Mouse (Mus musculus) liver, embryonic 11.5 days (tissue): ENCODE results near the gene Bex1. TPM values are rescaled to one million over a fixed set of nuclear protein-coding genes. Genes with fewer than 3 reads are reported as not detected.
"Not testable (repeated sequence)": the region's sequence is repeated elsewhere in the genome, so short reads cannot be mapped to it uniquely, and the experiment has no call there.

ENCODE experiments used
- ATAC-seq: fragments of 200-750 bp; cut with Nextera tagmentation; replicated peaks from 2 replicates; pipeline ENCODE4 v1.8.0; 2017; ENCODE audit warnings: moderate number of reproducible peaks, mild to moderate bottlenecking, moderate TSS enrichment, moderate library complexity; ENCODE audit not compliant: low FRiP score
- DNase-seq: peaks from one replicate; pipeline ENCODE4 v3.0.0-alpha.2; 2017; ENCODE audit warnings: low spot score
- H3K27ac ChIP-seq: fragments of 300-500 bp; sonication (generic); 2 replicates; pipeline ENCODE4 v1.5.1; 2014; ENCODE audit warnings: mild to moderate bottlenecking, low read depth, low read length, control low read depth
- H3K27me3 ChIP-seq: fragments of 300-500 bp; sonication (generic); replicated peaks from 2 replicates; pipeline ENCODE4 v1.6.1; 2014; ENCODE audit warnings: low read length, mixed read lengths; ENCODE audit not compliant: control insufficient read depth, insufficient read depth
- H3K36me3 ChIP-seq: fragments of 300-500 bp; sonication (generic); 2 replicates; pipeline ENCODE4 v1.6.1; 2014; ENCODE audit warnings: mild to moderate bottlenecking, low read length, moderate library complexity, mixed read lengths; ENCODE audit not compliant: control insufficient read depth, insufficient read depth
- H3K4me1 ChIP-seq: fragments of 300-500 bp; sonication (generic); replicated peaks from 2 replicates; pipeline ENCODE4 v1.6.1; 2014; ENCODE audit warnings: low read length, mixed read lengths; ENCODE audit not compliant: control insufficient read depth, insufficient read depth
- H3K4me2 ChIP-seq: fragments of 300-500 bp; sonication (generic); 2 replicates; pipeline ENCODE4 v1.6.1; 2014; ENCODE audit warnings: mild to moderate bottlenecking, control low read depth, moderate library complexity
- H3K4me3 ChIP-seq: fragments of 300-500 bp; sonication (generic); 2 replicates; pipeline ENCODE4 v1.5.1; 2014; ENCODE audit warnings: low read depth, low read length, control low read depth
- H3K9ac ChIP-seq: fragments of 300-500 bp; sonication (generic); 2 replicates; pipeline ENCODE4 v1.6.1; 2014; ENCODE audit warnings: low read depth, low read length, control low read depth
- H3K9me3 ChIP-seq: fragments of 300-500 bp; sonication (generic); 2 replicates; pipeline ENCODE4 v1.6.1; 2016; ENCODE audit warnings: low read length, inconsistent platforms, mixed read lengths; ENCODE audit not compliant: control insufficient read depth
- WGBS: fragments of 180-500 bp; shearing (Covaris S2); extraction: QIAGEN DNeasy Blood & Tissue Kit; methylation state at CpG from one replicate; pipeline ENCODE4 v1.1.7; 2014; 5-methylcytosine and 5-hydroxymethylcytosine counted together
- polyA plus RNA-seq: library from polyadenylated mRNA; unstranded; fragments of >200 nt; fragmentation: Nextera tagmentation; extraction: Ambion mirVana; gene quantifications from 2 replicates; pipeline ENCODE4 v1.2.1, GENCODE M21; 2014

The Bex1 gene
- 195 and 210 TPM in 2 replicates for polyA plus RNA-seq

DNA sequence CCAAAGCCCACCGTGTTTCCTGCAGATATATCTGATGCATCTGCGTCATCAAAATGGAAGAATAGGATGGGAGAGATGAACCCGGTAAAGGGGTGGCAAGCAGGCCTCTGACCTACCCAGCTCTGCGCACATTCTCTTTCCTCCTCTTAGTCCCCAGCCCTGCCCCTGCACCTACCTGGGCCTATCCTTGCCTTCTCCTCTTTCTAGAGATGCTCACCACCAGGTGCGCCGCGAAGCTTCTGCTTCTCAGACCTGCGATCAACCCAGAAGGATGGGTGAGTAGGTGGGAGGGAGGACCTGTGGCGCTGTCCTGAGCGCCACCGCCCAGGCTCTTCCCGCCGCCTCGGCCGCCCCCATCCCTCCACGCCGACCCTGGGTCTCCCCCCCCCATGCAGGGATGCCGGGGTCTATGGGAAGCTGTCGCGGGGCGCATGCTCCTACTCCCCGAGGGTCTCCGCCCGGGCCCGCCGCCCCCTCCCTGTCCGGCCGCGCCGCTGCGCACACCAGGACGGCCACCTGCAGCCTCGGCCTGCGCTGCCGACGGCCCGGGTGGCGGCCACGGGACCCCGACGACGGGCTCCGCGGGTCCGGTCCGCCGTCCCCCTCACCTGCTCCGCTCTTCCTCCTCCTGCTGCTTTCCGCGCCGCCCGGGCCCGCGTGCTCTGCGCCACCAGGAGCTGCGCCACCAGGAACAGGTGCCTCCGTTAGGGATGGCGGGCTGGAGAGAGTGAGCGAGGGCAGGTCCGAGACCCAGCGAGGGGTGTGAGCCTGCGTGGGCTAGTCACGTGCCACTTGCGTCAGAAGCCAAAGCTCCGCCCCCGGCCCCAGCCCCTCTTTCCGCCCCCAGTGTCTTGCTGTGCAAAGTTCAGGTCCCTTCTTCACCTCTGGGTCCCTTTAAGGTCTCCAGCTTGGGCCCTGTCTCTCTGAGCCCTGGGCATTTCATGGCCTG, at the start of gene Bex1, which contains the start of gene Tceal7:
TSS of gene Bex1 (minus strand) at position 785 of the 949 bp plus-strand sequence.
TSS of gene Tceal7 (plus strand) at position 51 of the 949 bp plus-strand sequence.
- 34% methylated on average over 12 of the region's 67 CpGs for WGBS
- peak within 1 kb of the TSS; percentile 38 for H3K4me3 ChIP-seq
- not testable (repeated sequence) for H3K36me3 ChIP-seq, H3K4me1 ChIP-seq, H3K27ac ChIP-seq, H3K27me3 ChIP-seq, H3K9ac ChIP-seq, DNase-seq, H3K9me3 ChIP-seq
- peak within 1 kb of the TSS; percentile 44 for H3K4me2 ChIP-seq
- ATAC-seq, result peak; percentile 85

DNA sequence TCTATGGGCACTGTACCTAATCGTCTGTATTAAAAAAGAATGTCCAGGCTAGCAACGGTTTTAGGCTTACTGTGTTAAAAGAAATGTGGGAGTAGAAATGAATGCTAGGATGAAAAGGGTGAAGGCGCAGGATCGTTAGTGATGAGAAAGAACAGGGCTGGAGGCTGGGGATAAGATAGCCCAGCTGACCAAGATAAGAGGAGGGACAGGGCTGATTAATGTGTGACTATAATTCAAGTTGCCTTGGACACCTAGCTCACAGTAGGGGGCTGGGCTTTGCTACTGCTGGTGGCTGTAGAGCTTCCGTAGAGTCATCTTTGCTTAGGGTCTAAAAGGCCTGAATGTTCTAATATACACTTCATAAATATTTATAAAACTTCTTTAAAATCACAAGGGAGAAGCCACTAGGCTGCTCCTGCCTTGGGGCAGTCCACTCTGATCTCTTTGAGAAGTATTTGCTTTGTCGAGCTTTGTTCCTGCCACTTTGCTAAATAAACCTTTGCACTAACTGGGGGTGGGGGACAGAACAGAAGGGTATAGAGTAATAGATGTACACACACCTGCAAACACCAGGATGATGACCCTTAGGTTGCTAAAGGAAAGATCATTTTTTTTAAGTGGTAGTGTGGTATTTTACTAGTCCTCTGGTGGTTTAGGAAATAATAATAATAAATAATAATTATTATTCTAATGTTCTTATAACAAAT, 36.9 kb upstream of the Bex1 start:
- DNase-seq, result no peak
- H3K9ac ChIP-seq, result no peak overlapping the region
- ATAC-seq, result peak; percentile 90
- no peaks in the 10 kb centered on the region; the same call in 1 of the 2 replicates for H3K36me3 ChIP-seq
- H3K27me3 ChIP-seq, result no peaks in the 10 kb centered on the region
- H3K4me2 ChIP-seq, result peak overlapping the region; percentile 22; the same call in 1 of the 2 replicates
- no peak overlapping the region for H3K27ac ChIP-seq
- H3K4me3 ChIP-seq, result no peak overlapping the region
- H3K9me3 ChIP-seq, result no peaks in the 10 kb centered on the region
- WGBS, result 41% methylated on average over 6 of the region's 6 CpGs
- H3K4me1 ChIP-seq, result peaks cover 4% of the 10 kb centered on the region; the same call in 1 of the 2 replicates

- Histone ChIP-seq H3K9me3 (no peaks in the 10 kb centered on the region), H3K27me3 (no peaks in the 10 kb centered on the region), H3K4me2 (no peak overlapping the region), H3K27ac (no peak overlapping the region), H3K36me3 (no peaks in the 10 kb centered on the region; the same call in 1 of the 2 replicates), H3K9ac (no peak overlapping the region), H3K4me1 (peaks cover 4% of the 10 kb centered on the region; the same call in 1 of the 2 replicates), H3K4me3 (no peak overlapping the region)
- ATAC-seq, result no peak
- WGBS, result 67% methylated on average over 7 of the region's 7 CpGs
- DNase-seq, result no peak
Measured at GRCm38 (mm10) chrX:136249671-136250070, 34.4 kb upstream of the Bex1 start.

GRCm38 (mm10) chrX:136248811-136249210, 33.5 kb upstream of the Bex1 start:
- H3K9ac ChIP-seq, result no peak overlapping the region
- WGBS, result 73% methylated on average over 6 of the region's 6 CpGs
- H3K4me1 ChIP-seq, result peaks cover 4% of the 10 kb centered on the region; the same call in 1 of the 2 replicates
- H3K4me2 ChIP-seq, result no peak overlapping the region
- no peak overlapping the region for H3K27ac ChIP-seq
- no peaks in the 10 kb centered on the region for H3K27me3 ChIP-seq
- DNase-seq (no peak), ATAC-seq (no peak)
- no peak overlapping the region for H3K4me3 ChIP-seq
- no peaks in the 10 kb centered on the region; the same call in 1 of the 2 replicates for H3K36me3 ChIP-seq
- no peaks in the 10 kb centered on the region for H3K9me3 ChIP-seq

DNA sequence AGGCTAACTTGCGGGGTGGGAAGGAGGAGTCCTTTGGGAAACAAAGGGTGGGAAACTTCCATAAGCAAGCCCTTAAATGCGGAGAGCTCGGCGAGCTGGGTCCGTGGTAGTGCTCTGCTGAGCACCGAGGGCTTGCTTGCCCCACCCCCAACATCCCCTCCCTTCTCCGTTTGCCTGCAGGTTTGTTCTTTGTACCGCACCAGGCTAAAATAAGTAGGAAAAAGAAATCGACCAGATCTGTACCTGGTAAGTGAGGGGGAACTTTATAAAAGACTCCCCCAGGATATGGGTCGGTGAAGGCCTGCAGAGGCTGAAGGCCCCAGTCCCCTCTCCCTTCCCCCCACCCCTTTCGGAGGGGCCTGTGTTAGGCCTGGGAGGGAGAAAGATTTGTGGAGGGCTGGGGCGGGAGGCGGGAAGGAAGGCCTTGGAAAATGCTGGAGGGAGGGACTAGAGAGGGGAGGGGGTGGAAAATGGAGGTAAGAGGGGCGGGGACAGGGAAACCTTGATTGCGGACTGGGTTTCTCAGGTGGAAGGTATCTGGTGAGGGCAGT, 30.3 kb upstream of the Bex1 start:
- no peaks in the 10 kb centered on the region for H3K27me3 ChIP-seq
- no peaks in the 10 kb centered on the region for H3K4me1 ChIP-seq
- H3K4me3 ChIP-seq, result peak overlapping the region; percentile 64
- ATAC-seq (peak; percentile 65), DNase-seq (no peak)
- H3K9me3 ChIP-seq, result no peaks in the 10 kb centered on the region
- H3K36me3 ChIP-seq, result no peaks in the 10 kb centered on the region; the same call in 1 of the 2 replicates
- 20% methylated on average over 15 of the region's 15 CpGs for WGBS
- H3K4me2 ChIP-seq, result peak overlapping the region; percentile 66
- H3K27ac ChIP-seq, result peak overlapping the region; percentile 58; the same call in 1 of the 2 replicates
- peak overlapping the region; percentile 75 for H3K9ac ChIP-seq

DNA sequence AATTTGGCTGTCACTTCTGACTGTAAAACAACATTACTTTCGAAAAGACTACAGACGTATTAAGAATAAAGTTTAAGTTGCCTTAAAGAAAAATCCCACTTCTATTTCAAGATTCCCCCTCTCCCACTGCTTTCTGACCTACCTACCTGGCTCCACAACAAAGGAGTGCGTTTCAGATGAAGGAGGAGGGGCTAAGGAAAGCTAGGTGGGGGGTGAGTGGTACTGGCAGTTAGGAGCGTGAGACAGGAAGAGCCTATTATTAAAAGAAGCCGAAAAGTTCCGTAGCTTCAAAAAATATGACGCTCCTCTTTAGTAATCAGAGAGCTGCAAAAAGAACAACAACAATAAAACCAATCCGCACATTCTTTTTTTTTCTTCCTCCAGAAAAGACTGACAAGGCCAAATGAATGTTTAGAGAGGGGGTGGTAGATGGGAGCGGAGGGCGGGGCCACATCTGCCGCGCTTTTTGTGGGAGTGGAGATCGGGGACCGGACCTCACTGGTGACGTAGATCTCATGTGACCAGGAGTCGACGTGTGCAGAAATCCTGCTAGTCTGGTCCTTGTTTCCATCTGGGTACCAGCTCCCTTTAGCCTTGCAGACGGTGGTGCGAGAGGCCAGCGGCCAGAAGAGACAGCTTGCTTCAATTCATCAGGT, 29.4 kb upstream of the Bex1 start, which contains the start of gene Tceal9:
TSS of gene Tceal9 (plus strand) at position 506 of the 656 bp plus-strand sequence.
- Histone ChIP-seq H3K4me1 (no peaks in the 10 kb centered on the region), H3K4me3 (peak within 1 kb of the TSS; percentile 64), H3K27me3 (no peaks in the 10 kb centered on the region), H3K9ac (peak within 1 kb of the TSS; percentile 75), H3K27ac (peak within 1 kb of the TSS; percentile 58; the same call in 1 of the 2 replicates), H3K9me3 (no peaks in the 10 kb centered on the region), H3K4me2 (peak within 1 kb of the TSS; percentile 66), H3K36me3 (no peaks in the 10 kb centered on the region; the same call in 1 of the 2 replicates)
- ATAC-seq (peak; percentile 94), DNase-seq (peak; percentile 73)
- 28% methylated on average over 20 of the region's 20 CpGs for WGBS

DNA sequence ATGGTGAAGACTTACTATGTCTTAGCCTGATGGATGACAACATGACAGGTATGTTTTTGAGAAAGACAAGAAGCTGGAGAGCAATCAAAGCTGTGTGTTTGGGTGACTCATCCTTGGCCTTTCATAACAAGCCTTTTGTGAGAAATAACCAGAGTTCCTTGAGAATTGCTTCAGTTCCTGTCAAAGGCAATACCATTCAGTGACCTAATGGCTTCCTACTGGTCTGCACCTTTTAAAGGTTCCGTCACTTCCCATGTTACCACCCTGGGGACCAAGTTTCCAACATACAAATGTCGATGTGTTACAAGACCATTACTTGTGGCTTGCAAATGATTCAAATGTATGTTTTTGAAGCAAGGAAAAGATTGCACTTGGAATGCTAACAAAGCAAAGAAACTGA, 27.9 kb upstream of the Bex1 start:
- WGBS, result 87% methylated on average over 2 of the region's 2 CpGs
- no peaks in the 10 kb centered on the region for H3K4me1 ChIP-seq
- no peak overlapping the region for H3K9ac ChIP-seq
- ATAC-seq (no peak), DNase-seq (no peak)
- H3K4me2 ChIP-seq, result no peak overlapping the region
- no peaks in the 10 kb centered on the region; the same call in 1 of the 2 replicates for H3K36me3 ChIP-seq
- H3K27ac ChIP-seq, result no peak overlapping the region
- H3K4me3 ChIP-seq, result no peak overlapping the region
- H3K9me3 ChIP-seq, result no peaks in the 10 kb centered on the region
- no peaks in the 10 kb centered on the region for H3K27me3 ChIP-seq

GRCm38 (mm10) chrX:136238118-136238517, 22.8 kb upstream of the Bex1 start:
- WGBS, result 51% methylated on average over 3 of the region's 3 CpGs
- Histone ChIP-seq H3K9me3 (no peaks in the 10 kb centered on the region), H3K27ac (no peak overlapping the region), H3K4me3 (no peak overlapping the region), H3K9ac (no peak overlapping the region), H3K36me3 (no peaks in the 10 kb centered on the region), H3K4me2 (no peak overlapping the region), H3K27me3 (no peaks in the 10 kb centered on the region), H3K4me1 (no peaks in the 10 kb centered on the region)
- DNase-seq (no peak), ATAC-seq (no peak)
